Mouse (Mus musculus) retina, postnatal 1 day (tissue): Measurements from ENCODE around the gene Smndc1.
"Not testable (repeated sequence)": the region's sequence is repeated elsewhere in the genome, so short reads cannot be mapped to it uniquely, and the experiment has no call there.

Source experiments
- DNase-seq: peaks from one replicate; pipeline ENCODE4 v3.0.0-alpha.2; 2012

The Smndc1 gene

DNA sequence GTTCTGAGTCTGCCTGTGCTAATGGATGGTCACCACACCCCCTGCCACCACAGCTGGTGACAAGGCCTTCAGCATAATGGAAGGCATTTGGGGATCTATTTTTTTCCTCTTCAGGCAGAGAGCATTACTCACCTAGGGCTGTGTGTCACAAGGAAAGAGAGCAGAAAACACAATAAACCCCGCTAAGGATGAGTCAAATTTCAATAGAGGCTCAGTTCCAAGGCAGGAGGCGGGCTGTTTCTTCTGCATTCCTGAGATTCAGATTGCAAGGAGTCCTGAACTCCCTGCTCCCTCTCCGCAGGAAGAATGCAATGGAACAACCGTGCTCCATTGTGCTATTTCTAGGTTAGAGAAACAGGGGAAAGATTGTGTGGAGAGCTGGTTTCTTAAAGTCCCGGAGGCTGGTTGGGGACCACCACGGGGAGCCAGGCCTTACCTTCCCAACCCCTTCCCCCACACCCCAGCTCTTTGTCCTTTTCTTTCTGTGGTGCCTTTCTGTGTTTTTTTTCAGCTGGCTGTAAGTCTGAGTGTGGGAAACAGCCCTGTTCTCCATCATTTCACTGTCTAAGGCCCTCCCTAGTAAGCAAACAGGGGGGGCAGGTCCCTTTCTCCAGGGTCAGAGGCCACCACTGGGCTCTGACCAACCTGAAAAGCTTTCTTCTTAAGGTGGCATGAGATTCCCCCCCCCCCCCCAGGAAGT is 21.9 kb upstream of the Smndc1 start:
- DNase-seq, result no peak

DNA sequence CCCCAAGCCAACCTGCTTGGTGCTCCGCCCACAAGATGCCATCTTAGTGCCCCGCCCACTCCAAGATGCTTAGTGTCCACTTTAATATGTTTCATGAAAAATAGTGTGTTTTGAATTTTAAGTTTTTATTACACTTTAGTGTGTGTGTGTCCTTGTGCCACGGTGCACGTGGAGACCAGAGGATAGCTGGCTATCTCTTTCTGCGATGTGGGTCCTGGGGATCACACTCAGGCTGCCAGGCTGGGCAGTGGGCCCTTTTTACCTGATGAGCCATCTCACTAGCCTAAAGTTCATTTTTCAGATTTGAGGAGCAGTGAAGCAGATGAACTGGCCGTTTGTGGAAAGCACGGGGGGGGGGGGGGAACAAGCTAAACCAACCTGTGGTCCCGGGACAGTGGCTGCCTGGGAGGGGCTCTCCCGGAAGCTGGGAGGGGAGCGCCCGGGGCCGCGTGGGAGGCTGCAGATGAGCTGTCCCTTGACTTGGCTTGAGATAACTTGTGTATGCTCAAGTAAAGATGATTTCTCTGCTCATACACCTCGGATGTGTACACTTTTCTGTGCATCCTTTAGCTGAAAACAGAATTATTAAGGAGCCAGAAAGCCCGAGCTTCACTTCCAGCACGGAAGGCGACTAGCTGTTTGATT is 19.4 kb upstream of the Smndc1 start:
- DNase-seq, result no peak

DNA sequence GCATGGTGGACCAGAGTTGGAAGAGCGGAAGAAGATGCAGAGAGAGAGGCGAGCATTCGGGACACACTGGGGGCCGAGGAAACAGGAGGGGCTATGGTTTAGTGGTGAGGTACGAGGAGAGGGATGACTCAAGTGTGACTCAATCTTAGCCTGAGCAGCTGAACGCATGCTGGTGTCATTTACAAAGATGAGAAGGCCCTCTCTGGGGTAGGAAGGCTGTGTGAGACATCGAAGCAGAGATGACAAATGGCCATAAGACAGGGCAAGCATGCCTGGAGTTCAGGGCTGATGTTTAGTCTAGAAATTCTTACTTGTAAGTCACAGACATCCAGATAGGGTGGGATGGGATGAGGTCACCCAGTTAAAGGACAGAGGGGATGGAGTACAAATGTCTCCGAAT is 18.0 kb upstream of the Smndc1 start:
- DNase-seq, result no peak

DNA sequence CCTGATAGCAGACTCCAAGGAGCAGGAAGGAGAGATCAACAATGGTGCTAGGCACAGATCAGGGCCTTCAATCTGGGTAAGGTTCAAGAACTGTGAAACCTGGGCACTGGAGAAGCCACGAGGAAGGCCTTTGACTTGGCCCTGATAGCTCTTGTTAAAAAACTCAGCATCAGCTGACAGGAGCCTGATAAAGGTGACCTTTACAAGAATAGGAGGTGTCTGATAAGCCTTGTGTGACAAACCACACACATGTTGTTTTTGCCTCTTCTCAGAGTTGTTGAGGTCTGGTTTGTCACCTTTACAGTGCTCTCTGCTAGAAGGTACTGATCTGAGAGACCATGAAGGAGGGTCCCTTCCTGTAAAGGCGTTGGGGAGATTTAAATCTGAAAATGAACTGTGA is 17.0 kb upstream of the Smndc1 start:
- no peak for DNase-seq

DNA sequence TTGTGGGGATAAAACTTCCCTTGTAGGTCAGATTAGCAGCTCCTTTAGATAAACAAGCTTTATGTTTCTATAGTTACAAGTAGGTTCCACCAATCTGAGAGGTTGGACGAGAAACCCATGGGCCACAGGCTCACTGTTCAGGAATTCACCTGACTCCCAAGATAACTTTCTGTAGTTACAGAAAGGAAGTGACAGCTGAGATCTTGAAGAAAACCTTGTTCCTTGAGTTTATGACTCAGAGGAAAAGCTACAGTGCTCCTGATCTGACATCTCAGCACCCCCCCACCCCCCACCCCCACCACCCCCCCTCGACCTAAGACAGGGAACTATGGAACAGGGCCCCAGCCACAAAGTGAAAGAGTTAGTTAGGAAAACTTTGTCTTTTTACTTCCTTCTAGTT is 15.4 kb upstream of the Smndc1 start:
- DNase-seq, result no peak

DNA sequence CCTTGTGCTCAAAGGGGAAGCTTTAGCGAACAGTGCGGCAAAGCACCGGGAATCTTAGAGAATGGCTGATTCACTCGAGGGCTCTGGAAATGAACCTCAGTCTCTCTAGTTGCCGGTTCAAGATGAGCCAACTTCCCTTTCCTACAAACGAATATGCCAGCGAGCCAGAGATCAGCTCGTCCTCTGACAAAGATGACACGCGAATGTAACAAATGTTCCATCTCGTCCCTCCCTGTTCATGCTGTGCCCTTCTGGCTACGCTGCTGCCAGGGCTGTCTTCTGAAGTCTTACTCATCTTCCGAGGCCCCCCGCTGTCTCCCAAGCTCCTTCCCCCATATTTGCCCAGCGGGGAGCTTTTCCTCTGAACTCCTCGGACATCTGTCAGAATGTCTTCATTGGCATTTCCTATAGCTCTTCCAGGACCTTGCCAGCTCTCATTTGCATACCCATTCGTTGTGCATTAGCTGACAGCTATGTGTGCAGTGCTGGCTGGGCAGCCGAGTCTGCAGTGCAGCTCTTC is 14.5 kb upstream of the Smndc1 start:
- peak; percentile 54 for DNase-seq

DNA sequence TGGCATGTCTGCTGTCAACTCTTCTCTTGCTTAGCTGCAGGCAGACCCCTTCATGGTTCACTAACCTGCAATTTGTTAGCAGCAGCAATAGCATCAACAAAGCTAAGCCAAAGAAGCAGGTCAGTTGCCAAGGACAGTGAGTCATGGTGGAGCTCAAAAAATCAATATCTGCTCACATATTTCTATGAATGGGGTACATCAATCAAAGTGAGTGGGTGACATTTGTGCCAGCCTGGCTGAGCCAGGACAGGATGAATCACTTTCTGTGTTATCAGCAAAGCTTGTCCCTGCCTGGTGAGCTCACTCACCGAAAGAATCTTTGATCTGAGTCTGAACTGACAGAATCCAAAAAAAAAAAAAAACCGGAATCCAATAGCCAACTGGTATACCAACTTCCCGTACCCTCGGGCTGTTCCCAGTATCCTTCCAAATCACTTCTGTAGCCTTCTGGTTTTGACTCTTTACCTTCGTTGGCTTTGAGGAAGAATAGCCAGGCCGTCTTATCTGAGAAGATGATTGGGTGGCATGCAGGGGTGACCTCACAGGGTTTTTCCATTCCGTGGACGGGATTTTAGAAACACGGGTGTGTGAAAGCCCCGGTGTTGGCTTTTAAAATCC is 13.9 kb upstream of the Smndc1 start:
- DNase-seq, result peak; percentile 55

DNA sequence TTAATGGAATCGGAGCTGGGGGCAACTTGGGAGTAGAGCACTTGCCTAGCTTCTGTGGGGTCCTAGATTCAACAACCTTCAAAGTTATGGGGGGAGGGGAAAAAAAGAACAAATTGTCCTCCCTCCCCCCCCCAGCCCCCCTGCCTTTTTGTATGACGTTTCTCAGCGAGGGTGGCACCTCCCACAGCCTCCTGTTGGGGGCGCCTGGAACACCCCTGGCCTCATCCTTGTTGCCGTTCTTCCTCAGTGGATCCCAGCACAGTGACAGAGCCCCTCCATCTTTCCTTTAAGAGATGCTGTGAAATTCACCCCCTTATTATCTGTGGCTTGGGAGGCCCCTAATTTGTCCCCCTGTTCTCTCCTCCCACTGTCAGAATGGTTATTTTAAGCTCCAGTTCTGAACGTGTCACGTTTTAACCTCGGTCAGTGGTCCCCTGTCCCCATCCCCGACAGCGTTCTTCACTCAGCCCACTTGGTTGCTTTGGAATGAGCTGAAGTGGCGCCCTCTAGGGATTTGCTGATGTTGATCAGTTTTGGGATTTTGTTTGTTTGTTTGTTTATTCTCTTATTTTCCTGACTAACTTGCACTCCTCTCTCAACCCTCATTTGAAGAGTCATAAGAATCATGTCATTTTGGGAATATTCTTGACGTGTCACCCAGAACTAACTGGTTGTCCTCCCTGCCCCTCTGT is 12.5 kb upstream of the Smndc1 start:
- peak; percentile 30 for DNase-seq

DNA sequence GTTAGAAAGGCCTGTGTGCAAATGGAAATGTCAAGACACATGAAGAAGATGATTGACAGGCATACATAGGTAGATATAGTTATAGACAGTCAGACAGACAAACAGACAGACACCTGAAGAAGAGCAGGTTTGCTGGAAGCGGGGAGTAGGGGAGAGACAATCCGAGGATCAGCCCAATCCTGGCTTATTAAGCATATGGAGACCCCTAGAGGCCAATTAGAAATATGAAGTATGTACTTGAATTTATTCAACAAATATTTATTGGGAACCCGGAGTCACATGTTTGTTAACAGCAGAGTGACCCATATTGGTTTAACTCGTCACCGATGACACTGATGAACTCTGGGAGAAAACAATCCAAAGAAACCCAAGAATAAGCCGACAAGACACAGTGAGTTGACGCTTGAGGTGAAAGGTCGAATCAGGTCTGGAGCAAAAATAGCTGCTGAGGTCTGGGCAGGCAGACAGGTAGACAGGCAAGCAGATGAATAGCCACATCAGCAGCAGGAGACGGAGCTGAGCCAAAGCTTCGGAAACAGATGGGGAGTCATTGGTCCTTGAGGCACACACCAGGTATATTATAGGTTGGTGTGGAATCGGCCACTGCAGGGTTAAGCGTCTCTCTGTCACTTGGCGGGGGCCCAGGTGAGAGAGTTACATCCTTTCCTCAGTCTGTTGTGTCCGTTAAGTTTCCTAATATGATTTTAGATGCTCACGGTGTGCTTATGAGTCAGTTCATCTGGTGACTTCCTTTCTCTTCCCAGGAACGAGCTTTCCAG is 10.1 kb upstream of the Smndc1 start:
- no peak for DNase-seq

DNA sequence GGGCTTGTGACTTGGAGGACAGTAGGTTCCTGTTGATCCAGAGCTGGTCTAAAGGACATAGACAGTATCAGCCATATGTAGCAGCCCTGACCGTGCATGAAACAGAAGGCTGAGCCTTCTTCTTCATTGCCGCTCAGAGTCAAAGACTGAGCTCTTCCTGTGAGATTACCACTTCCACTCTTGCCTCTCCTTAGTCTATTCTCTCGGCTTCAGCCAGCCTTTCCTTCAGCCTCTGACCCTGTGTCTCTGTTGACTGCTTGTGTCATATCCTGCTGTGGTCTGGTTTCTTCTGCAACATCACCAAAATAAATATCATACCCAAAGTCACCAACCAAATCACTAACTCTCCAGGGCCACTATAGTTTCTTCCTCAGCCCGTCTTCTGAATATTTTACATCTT is 8.8 kb upstream of the Smndc1 start:
- DNase-seq, result no peak

DNA sequence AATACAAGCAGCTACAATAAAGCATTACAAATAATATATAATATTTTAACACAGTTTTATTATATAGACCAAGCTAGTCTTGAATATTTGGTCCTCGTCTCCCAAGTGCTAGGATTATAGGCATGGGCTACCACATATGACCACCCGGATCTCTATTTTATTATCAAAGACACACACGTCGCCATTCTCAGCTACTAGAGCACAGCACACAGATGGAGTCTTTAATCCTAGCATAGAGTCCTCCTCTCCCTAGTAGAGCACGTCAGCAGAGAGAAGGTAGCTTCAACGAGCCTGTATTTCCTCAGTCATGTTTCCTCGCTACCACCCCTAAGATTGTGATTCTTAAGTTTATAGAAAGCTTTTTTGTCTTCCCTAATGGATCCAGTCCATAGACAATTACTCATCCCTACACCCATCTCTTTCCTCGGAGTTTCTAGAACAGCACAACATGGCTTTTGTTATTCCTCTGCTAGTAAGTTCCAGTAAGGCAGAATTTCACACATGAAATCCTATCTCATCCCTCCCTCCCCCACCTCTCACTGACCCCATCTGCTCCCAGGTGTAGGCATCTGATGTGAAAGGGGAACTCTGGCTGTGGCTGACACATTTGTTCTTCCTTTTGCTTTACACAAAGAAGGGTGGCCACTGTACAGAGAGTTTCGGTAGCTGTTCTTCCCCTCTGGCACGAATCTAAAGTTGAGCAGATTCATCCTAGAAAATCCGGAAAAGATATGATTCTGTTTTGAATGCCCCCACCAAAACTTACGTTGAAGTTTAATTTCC is 7.3 kb upstream of the Smndc1 start:
- no peak for DNase-seq

DNA sequence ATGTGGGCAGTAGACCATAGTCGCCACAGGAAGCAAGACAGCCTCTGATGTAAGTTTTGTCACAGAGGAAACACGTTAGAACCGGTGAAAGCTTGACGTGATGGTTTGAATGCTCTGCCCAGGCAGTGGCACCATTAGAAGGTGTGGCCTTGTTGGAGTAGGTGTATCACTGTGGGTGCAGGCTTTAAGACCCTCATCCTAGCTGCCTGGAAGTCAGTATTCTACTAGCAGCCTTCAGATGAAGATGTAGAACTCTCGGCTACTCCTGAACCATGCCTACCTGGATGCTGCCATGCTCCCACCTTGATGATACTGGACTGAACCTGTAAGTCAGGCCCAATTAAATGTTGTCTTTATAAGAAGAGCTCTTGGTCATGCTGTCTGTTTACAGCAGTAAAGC is 5.4 kb upstream of the Smndc1 start:
- DNase-seq, result not testable (repeated sequence)

DNA sequence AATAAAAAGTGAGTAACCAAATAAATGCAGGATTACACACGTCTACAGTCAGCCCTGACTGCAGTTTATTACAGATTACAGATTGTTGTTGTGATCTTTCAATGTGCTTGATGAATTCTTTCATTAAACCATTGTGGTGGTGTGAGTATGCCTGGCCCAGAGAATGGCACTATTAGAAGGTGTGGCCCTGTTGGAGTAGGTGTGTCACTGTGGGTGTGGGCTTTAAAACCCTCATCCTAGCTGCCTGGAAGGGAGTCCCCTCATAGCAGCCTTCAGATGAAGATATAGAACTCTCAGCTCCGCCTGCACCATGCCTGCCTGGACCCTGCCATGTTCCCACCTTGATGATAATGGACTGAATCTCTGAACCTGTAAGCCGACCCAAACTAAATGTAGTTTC is 4.6 kb upstream of the Smndc1 start:
- not testable (repeated sequence) for DNase-seq

DNA sequence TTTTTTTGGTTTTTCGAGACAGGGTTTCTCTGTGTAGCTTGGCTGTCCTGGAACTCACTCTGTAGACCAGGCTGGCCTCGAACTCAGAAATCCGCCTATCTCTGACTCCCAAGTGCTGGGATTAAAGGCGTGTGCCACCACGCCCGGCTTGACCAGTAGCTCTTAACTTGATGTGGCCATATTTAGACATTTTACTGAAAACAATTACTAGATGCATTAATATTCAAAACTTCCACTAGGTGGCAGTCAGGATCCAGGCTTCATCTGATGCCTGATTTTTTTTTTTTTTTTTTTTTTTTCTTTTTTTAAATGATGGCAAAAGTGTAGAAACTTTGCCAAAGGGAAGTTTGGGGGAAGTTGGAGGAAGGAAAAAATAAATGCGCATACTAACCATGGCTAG is 4.2 kb upstream of the Smndc1 start:
- peak; percentile 81 for DNase-seq

DNA sequence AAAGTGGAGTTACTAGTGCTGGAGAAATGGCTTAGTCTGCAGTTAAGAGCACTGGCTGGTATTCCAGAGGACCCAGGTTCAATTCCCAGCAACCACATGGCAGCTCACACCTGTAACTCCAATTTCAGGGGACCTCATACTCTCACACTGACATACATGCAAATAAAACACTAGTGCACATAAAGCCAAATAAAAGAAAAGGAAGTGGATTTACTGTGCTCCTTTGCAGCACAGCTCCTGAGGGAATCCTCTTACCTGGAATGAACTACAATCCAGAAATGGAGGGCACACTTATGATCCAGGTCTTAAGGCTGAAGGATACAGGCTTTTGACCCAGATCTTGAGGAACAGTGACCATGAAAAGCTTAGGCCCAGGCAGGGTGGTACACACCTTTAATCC is 3.3 kb upstream of the Smndc1 start:
- peak; percentile 33 for DNase-seq

DNA sequence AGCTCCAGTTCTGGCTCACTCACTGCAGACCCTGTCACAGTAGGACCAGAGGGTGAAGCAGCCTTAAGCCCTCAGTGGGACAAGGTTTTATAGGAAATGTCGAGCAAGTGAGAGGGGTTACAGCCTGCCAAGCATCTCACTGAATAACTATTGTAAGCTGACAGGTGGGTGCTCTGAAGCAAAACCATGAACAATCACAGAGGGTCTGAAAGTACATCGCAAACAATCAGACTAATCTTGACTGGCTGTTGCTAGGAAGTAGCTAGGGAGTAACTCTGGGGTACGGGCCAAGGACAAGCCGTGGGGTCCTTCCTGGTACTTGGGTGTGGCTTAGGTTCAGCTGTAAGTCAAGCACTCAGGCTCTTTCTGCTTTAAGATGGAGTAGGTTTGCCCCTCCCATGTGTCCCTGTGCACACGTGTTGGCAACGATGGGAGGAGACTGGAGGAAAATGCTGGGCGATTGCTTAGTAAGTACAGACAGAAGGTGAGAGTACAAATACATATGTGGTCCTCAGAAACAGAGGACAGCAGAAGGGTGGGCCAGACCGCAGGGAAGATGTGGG is 2.5 kb upstream of the Smndc1 start:
- DNase-seq, result no peak

DNA sequence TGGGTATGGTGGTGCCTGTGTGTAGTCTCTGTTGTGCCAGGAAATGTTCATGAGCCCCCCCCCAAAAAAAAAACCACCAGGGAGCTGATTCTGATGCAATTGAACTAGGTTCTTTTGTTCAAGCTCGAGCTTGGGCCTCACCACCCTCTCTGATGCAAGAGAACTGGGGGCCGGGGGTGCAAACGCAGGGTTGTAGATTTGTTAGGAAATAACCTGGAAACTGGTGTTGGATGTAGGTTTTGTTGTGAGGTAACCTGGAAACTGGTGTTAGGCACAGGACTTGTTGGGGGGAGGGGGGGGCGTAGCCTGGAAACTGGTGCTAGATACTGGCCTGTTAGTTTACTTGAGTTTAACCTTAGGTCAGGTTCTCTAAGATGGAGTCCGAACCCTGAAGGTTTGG is 1.4 kb upstream of the Smndc1 start:
- DNase-seq, result no peak

DNA sequence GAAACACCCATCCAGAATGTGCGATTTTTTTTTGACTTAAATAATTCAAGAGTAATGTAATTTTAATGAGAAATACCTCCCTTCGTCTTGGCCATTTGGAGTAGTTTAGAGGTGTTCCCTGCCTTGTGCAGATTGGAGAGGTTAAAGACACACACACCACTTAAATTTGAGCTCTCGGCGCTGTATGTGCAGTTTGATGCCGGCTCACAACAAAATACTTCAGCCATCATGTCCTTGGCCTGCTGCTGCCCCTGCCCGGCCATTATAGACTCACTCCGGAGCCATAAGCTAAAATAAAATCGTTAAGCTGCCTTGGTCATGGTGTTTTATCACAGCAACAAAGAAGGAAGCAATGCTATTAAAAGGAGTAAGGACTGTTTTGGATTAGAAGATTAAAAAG is 1.0 kb upstream of the Smndc1 start:
- DNase-seq, result no peak

DNA sequence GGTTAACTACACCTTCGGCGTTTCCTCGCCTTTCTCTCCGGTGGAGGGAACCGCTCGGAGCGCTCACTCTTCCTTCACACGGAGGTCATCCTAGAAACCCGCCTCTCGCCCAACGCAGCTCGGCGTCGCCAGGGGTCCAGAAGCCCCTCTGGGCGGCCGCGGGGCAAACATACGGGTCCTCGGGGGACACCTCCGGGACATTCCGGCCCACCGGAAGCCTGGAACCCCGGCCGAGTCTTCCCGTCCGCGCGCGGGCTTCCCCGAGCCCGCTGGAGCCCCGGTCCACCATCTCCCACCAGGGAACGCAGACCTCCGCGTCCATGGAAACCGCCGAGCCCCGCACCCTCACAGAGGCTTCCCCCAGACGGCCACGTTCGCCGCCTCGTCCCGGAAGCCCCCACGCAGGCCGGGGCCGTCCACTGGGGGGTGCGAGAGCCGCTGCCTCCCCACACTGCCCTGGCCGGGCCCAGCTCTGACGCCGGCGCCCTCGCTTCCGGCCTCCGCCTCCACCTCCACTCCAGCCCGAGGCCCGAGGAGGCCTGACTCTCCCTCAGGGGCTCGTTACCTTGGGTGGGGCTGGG is 437 bp downstream of the Smndc1 start:
- DNase-seq, result no peak

DNA sequence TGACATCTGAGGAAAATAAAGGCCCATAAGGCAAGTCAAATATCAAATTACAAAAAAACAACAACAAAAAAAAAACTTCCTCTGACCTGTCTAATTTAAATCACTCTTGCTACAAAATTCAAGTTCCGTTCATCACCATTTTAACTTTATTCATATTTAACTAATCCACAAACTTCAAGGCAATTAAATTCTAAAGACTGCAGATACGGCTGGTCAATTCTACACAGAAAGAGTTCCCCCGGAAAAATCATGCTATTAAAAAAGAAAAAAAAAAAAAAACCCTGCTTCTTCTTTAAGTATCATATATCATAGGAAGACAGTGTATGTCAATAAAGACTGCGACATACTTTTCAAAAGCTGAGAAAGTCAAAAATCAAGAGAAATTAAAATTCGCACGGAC is 961 bp downstream of the Smndc1 start:
- no peak for DNase-seq

DNA sequence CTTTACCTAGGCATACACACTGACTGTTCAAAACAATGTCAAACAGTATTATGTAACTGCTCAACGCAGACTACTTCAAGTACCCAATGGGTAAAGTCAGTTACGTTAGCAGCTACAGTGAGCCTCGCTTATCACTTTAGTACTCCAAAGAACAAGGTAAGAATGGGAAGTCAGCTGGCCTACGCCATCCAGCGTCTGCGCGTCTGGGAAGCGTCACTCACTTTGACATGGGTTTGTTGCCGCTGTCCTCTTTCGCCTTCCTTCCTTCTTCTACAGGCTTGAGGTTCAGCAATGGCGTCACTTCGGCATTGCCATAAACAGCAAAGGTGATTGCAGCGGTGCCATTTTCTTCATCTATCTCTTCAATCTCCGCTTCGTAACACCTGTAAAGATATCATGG is 7.0 kb downstream of the Smndc1 start:
- no peak for DNase-seq
